Mouse (Mus musculus): ENCODE data around the gene Ppef1. TPM values are rescaled to one million over a fixed set of nuclear protein-coding genes. Genes with fewer than 3 reads are reported as not detected.
A peak's percentile ranks its signal among the peaks of the same experiment; 100 is the strongest.

Gene Ppef1
- polyA plus RNA-seq, 1 experiment from 2014 or later = not detected

GRCm38 (mm10) chrX:160590147-160590546 lies 145.4 kb downstream of the Ppef1 start:
- TF ChIP-seq CTCF (IDR thresholded peaks at IDR 0.05; ENCODE audit: low read depth) = no peak
- H3K4me3 ChIP-seq (replicated peaks; ENCODE audit: low read depth, low read length) = no peak overlapping the region
- H3K9ac ChIP-seq (ENCODE audit: low read depth, low read length) = no peak overlapping the region
- no peak overlapping the region for H3K4me2 ChIP-seq (ENCODE audit: low read length)
- no peaks in the 10 kb centered on the region for H3K36me3 ChIP-seq (ENCODE audit: insufficient read depth, low read length)
- no peak for ATAC-seq (replicated peaks; ENCODE audit: low FRiP score, low read depth)
- H3K9me3 ChIP-seq (replicated peaks; ENCODE audit: low read length) = no peaks in the 10 kb centered on the region
- no peak overlapping the region for H3K27ac ChIP-seq
- H3K4me1 ChIP-seq (replicated peaks; ENCODE audit: insufficient read depth, low read length) = no peaks in the 10 kb centered on the region
- H3K27me3 ChIP-seq (ENCODE audit: insufficient read depth, low read length) = no peaks in the 10 kb centered on the region
- DNase-seq (ENCODE audit: low spot score) = no peak
- WGBS = 94% methylated on average over 7 of the region's 7 CpGs

- DNase-seq (ENCODE audit: low spot score) = no peak
- no peaks in the 10 kb centered on the region for H3K36me3 ChIP-seq (ENCODE audit: insufficient read depth, low read length)
- ATAC-seq (replicated peaks; ENCODE audit: low FRiP score, low read depth) = no peak
- no peak overlapping the region for H3K4me2 ChIP-seq (ENCODE audit: low read length)
- H3K9me3 ChIP-seq (replicated peaks; ENCODE audit: low read length) = no peaks in the 10 kb centered on the region
- no peak overlapping the region for H3K9ac ChIP-seq (ENCODE audit: low read depth, low read length)
- WGBS = 85% methylated on average over 4 of the region's 4 CpGs
- TF ChIP-seq CTCF (IDR thresholded peaks at IDR 0.05; ENCODE audit: low read depth) = no peak
- no peak overlapping the region for H3K4me3 ChIP-seq (replicated peaks; ENCODE audit: low read depth, low read length)
- no peaks in the 10 kb centered on the region for H3K27me3 ChIP-seq (ENCODE audit: insufficient read depth, low read length)
- no peaks in the 10 kb centered on the region for H3K4me1 ChIP-seq (replicated peaks; ENCODE audit: insufficient read depth, low read length)
- H3K27ac ChIP-seq = no peak overlapping the region
These were observed 147.0 kb downstream of the Ppef1 start for GRCm38 (mm10) chrX:160588523-160588922.

- ATAC-seq (replicated peaks; ENCODE audit: low FRiP score, low read depth) = no peak
- DNase-seq (ENCODE audit: low spot score) = no peak
- no peaks in the 10 kb centered on the region for H3K4me1 ChIP-seq (replicated peaks; ENCODE audit: insufficient read depth, low read length)
- no peaks in the 10 kb centered on the region for H3K36me3 ChIP-seq (ENCODE audit: insufficient read depth, low read length)
- 50% methylated on average over 1 of the region's 1 CpGs for WGBS
- H3K27ac ChIP-seq = no peak overlapping the region
- no peaks in the 10 kb centered on the region for H3K9me3 ChIP-seq (replicated peaks; ENCODE audit: low read length)
- H3K4me3 ChIP-seq (replicated peaks; ENCODE audit: low read depth, low read length) = no peak overlapping the region
- TF ChIP-seq CTCF (IDR thresholded peaks at IDR 0.05; ENCODE audit: low read depth) = no peak
- no peak overlapping the region for H3K9ac ChIP-seq (ENCODE audit: low read depth, low read length)
- no peak overlapping the region for H3K4me2 ChIP-seq (ENCODE audit: low read length)
- no peaks in the 10 kb centered on the region for H3K27me3 ChIP-seq (ENCODE audit: insufficient read depth, low read length)
These were observed 150.5 kb downstream of the Ppef1 start for GRCm38 (mm10) chrX:160585110-160585509.

- WGBS = 86% methylated on average over 4 of the region's 4 CpGs
- DNase-seq (ENCODE audit: low spot score) = no peak
- Histone ChIP-seq H3K36me3 (ENCODE audit: insufficient read depth, low read length) (no peaks in the 10 kb centered on the region), H3K27ac (no peak overlapping the region), H3K4me2 (ENCODE audit: low read length) (no peak overlapping the region), H3K4me3 (replicated peaks; ENCODE audit: low read depth, low read length) (no peak overlapping the region), H3K9ac (ENCODE audit: low read depth, low read length) (no peak overlapping the region), H3K9me3 (replicated peaks; ENCODE audit: low read length) (no peaks in the 10 kb centered on the region), H3K27me3 (ENCODE audit: insufficient read depth, low read length) (no peaks in the 10 kb centered on the region), H3K4me1 (replicated peaks; ENCODE audit: insufficient read depth, low read length) (no peaks in the 10 kb centered on the region)
- TF ChIP-seq CTCF (IDR thresholded peaks at IDR 0.05; ENCODE audit: low read depth) = no peak
- ATAC-seq (replicated peaks; ENCODE audit: low FRiP score, low read depth) = no peak
These were observed 151.3 kb downstream of the Ppef1 start for GRCm38 (mm10) chrX:160584148-160584838.

GRCm38 (mm10) chrX:160583589-160583988 lies 152.0 kb downstream of the Ppef1 start:
- no peaks in the 10 kb centered on the region for H3K36me3 ChIP-seq (ENCODE audit: insufficient read depth, low read length)
- no peak overlapping the region for H3K4me3 ChIP-seq (replicated peaks; ENCODE audit: low read depth, low read length)
- ATAC-seq (replicated peaks; ENCODE audit: low FRiP score, low read depth) (0 out of 2 replicates have a peak, but pooled peaks have one; percentile 17), DNase-seq (ENCODE audit: low spot score) (peak; percentile 41)
- H3K4me1 ChIP-seq (replicated peaks; ENCODE audit: insufficient read depth, low read length) = no peaks in the 10 kb centered on the region
- no peak overlapping the region for H3K27ac ChIP-seq
- no peak overlapping the region for H3K4me2 ChIP-seq (ENCODE audit: low read length)
- 75% methylated on average over 5 of the region's 5 CpGs for WGBS
- peak; percentile 64 for TF ChIP-seq CTCF (IDR thresholded peaks at IDR 0.05; ENCODE audit: low read depth)
- no peaks in the 10 kb centered on the region for H3K9me3 ChIP-seq (replicated peaks; ENCODE audit: low read length)
- H3K27me3 ChIP-seq (ENCODE audit: insufficient read depth, low read length) = no peaks in the 10 kb centered on the region
- no peak overlapping the region for H3K9ac ChIP-seq (ENCODE audit: low read depth, low read length)

Other genes starting within 250 kb of the Ppef1 start
- 8.8 and 10.2 TPM in 2 replicates for gene Phka2, start 233.6 kb downstream of the Ppef1 start, polyA plus RNA-seq (2015; fragmentation: Nextera tagmentation; extraction: Ambion mirVana)
- gene Rs1, start 32.2 kb upstream of the Ppef1 start, polyA plus RNA-seq (2015; fragmentation: Nextera tagmentation; extraction: Ambion mirVana) = 0.03 TPM in 1 of 2 replicates, not detected in the other
- gene Gja6, start 171.3 kb upstream of the Ppef1 start, polyA plus RNA-seq (2015; fragmentation: Nextera tagmentation; extraction: Ambion mirVana) = 0.13 and 0.19 TPM in 2 replicates

All from kidney, postnatal 0 days (tissue).